Mouse (Mus musculus): ENCODE results near the gene Klhl41.

DNA sequence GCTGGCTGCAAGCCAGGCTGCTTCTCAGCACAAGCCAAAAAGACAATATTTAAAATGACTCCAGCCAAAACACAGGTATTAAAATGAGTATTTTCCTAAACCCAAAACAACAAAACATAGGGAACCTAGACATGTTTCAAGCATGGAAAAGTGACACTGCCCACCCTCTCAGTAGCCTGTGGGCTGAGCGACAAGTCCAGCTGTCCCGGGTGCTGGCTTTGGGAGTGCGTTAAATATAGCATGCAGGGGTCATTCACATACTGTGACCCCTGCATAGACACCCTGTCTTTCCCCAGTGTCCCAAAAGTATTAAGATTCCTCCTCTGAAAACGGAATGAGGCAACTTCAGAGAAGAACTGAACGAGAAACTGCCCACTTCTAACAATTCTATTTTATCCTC lies 3.8 kb downstream of the Klhl41 start:
- TF ChIP-seq CTCF (IDR thresholded peaks at IDR 0.05; ENCODE audit: extremely low read depth, insufficient read depth, insufficient read length, insufficient replicate concordance): no peak
- no peak for TF ChIP-seq POLR2A (IDR thresholded peaks at IDR 0.05; ENCODE audit: low read depth, low read length)
